Mouse (Mus musculus) heart, adult 8-10 months (tissue): ENCODE results near the gene Gbe1. TPM values are rescaled to one million over a fixed set of nuclear protein-coding genes. Genes with fewer than 3 reads are reported as not detected.

Experiments
- DNase-seq: peaks from one replicate; pipeline ENCODE4 v3.0.0; 2022; ENCODE audit warnings: low spot score
- total RNA-seq, 4 experiments: library from RNA; stranded (reverse); gene quantifications; 2 replicates each; pipeline ENCODE4 v1.2.4; 2022

Gene Gbe1
- 10 to 100 TPM; 47.6 to 53.7 (median 51.1) TPM for total RNA-seq

DNA sequence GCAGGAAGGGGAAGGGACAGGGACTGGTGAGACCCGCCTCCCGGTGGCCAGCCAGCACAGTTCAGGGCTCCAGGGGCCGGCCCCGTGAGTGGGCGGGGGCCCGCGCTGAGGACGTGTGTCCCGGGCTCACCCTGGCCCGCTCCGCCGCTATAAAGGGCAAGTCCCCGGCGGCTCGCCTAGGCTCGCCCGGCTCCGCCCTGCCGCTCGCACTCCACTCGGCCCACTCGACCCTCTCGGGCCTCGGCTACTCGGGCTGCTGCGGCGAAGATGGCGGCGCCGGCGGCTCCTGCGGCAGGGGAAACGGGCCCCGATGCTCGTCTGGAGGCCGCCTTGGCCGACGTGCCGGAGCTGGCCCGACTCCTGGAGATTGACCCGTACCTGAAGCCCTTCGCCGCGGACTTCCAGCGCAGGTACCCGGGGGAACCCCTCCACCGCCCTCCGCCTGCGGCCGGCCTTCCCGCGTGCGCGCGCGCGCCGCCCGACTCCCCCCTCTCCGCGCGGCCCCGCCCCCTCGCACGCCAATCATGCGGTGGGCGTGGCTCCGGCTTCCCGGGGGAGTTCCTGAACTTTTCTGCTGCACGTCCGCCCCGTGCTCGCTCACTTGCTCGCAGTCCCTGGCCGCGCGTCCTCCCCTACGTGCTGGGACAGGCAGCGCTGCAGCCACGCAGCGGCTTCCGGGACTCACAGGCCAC, at the start of gene Gbe1:
Gene Gbe1, plus strand, starts transcription at position 64 of the 692 bp plus-strand sequence.
- DNase-seq = peak; percentile 92

DNA sequence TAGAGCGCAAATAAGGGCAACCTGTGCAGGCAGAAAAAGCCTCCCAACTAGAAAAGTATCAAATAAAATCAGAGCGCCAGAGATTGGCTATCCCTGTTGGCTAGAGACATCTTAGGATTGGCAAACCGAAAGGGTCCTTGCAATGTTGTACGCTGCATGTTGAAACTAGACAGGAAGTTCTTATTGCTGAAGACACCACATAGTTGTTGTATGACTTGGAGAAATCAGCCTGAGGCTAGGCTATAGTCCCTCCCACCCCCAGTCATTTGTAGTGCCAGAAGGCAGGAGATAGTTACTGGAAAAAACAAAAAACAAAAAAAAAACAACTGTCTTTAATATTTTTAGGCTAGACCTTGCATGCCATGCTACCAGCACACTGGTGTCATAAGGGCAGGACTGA, 3.1 kb upstream of the Gbe1 start:
- DNase-seq = no peak

DNA sequence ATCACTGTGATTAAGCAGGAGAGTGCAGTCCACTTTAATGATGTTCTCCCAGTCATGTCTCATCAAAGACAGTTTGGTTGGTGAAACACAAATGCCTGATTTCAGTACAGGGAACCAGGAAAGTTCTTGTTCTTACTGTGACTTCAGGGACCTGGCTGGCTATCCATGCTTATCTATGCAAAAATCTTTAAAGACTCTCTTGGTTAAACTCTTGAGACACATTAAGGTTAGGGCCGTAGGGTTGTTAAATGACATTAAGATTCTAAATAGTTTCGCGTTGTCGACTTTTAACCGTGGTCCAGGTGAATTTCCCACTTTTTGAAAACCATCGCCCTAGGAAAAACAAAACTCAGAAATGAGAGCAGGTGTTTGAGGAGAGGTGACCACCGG, 258 bp upstream of the Gbe1 start:
- DNase-seq = no peak

DNA sequence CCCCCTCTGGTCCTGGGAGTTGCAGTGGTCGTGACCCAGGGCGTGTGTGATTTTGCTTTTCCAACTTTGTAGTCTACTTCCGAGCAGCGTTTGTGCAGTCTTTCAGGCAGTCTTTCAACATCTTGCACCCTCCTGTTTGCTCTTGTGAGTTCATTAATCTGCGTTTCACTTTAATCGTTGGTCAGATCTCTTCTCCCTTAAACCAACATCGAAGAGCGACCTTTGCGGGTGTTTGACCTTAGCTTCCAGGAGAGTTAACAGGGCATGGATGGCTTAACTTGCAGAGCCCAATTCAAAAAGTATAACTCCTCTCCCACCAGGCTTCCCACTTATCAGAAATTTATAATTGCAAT, 805 bp downstream of the Gbe1 start:
- DNase-seq = no peak

DNA sequence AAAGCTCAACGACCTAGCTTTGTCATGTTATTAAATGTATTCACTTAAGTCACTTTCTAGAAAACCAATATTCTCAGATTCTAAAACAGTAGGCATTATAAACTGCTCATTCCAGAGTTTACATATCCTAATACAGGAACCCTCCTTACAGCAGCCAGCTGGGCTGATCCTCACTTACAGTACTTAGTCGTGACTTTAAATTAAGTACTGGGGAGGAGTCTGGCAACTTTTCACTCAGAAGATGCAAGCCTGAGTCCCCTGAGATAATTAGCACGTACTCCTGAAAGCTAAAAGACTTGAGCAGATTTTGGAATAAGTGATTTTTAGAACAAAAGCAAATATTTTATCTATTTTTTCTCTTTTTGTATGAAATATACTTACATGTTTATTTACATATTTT, 1.5 kb downstream of the Gbe1 start:
- DNase-seq = no peak

DNA sequence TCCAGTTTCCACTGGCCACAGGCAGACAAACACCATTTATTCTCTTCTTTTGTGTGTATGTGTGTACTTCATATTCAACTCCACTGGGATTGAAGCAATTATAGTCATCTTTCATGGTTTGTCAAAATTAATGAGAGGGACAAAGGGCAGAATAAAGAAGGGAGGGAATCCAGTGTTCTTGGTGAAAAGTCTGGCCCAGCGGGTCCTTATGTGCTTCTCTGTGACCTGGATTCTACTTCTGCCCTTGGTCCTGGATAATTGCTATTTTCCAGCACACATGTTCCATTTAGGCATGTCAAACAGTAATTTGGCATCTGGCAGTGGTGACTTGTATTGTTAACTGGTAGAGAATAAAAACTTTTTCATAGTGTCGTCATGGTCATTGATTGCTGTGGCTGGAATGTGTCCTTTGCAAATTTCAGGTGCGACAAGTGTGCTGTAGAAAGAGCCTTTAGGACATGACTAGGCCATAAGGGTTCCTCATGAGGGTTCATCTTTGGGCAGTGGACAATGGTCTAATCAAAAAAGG, 2.2 kb downstream of the Gbe1 start:
- DNase-seq = no peak

DNA sequence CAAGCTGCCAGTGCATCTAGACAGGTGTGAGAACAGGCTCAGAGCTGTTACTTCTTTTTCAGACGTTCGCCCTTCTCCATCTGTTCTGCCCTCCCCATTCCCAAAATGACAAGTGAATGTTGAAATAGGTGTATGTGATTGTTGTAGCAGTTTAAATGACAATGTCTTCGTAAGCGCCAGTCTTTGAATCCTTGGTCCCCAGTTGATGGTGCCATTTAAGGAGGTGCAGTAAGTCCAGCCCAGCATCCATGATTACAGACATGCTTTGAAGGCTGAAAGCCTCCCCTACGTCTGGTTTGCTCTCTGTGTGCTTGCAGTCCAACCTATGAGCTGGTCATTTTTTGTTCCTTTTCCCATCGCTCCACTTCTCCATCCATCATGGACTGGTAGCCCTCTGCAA, 5.6 kb downstream of the Gbe1 start:
- no peak for DNase-seq

DNA sequence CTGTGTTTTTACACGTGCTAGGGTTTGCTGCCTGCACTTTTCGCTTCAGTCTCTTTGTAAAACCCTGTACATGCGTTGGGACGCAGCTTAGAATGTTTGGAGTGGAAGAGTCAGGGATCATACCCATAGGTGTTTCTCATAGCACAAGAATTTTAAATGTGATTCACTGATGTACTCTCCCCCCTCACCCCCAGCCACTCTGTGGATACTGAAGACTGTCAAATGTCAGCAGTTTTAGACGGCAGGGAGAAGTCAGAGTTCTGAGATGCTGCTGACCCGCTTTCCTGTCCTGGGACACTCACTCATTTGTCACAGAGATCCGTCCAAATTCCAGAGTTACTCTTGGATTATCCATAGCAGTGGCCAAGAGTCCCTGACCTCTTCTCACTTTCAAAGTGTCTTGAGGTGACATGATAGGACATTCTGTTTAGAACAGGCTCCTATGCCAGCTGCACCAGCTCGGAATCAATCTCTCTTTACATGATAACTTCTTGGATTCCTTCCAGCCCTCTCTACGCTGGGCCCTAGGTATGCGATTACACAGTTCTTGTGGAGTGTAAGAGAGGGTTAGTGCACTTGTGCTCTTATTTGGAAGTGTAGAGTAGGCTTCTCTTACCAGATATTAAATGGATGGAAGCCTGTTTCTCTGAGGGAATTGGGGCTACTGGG, 7.0 kb downstream of the Gbe1 start:
- no peak for DNase-seq

DNA sequence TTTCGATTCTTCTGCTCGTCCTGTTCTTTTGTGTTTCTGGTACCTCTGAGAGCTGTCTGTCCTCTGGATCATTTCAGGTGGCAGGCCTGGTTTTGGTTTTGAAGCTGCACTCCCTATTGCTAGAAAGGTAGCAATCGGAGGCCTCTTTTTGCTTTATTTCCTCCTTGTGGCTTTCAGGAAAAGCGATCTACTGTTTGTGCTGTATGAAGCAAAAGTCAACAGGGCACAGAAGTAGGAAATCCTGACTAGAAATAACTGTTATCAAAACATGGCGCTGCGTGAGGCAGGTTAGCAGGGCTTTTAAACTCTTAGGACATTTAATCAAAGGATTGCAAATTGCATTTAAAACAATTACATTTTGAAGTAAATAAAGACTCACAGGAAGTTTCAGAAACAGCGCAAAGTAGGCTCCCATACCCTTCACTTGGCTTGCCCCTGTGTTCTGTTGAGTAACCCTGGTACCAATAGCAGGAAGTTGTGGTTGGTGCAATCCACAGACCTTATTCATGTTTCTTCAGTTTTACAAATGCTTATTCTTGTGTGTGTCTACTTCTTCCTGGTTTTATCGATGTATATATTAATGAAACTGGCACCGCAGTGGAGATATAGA, 12.7 kb downstream of the Gbe1 start:
- no peak for DNase-seq

DNA sequence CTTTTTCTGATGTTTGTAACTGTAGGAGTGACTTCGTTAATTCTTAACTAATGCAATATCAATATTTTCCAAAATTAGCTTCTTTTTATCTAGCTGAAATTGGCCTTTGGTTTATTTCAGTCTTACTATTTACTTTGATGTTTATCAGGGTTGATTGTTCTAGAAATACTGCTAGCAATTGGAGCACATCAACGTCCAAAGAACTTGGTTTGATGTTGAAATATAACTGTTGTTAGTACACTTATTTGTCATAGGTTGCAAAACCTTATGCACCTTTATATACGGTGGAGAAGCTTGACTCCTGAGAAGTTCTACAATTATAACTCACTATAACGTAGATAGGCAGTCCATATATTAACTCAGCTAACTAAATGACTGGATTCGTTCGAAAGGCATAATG, 14.8 kb downstream of the Gbe1 start:
- no peak for DNase-seq

DNA sequence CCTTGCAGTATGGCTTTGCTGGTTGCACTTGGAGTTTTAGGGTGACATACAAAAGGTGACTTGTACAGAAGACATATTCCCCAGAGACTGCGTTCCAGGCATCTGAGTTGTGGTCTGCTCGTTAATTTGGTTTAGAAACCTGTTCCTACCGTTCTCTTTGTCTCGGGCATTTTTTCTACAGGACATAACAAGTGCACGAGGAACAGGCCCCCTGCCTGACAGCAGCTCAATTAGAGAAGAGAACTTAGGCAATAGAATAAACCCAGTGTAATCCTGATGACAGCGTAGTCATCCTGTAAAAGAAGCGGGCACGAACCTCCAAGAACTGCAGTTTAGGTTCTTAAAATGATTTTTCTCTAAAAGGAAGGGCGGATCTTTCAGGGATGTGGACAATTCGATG, 15.3 kb downstream of the Gbe1 start:
- no peak for DNase-seq

DNA sequence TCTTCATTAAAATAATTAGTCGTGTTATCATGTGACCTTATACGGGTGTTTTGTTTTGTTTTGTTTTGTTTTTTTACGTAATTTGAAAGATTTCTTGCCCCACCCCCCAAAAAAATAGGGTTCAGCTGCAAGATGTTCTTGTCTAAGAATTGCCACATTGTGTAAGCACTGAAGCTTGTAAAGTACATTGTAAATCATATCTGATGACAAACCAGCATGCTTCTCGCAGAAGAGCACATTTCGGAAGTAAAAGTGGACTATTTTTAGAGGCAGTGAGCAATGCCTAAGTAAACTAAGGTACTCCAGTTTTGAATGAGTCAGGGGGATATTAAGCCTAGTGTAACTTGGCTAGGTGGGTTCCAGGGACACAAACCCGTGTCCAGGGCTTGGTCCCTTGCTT, 15.7 kb downstream of the Gbe1 start:
- no peak for DNase-seq

DNA sequence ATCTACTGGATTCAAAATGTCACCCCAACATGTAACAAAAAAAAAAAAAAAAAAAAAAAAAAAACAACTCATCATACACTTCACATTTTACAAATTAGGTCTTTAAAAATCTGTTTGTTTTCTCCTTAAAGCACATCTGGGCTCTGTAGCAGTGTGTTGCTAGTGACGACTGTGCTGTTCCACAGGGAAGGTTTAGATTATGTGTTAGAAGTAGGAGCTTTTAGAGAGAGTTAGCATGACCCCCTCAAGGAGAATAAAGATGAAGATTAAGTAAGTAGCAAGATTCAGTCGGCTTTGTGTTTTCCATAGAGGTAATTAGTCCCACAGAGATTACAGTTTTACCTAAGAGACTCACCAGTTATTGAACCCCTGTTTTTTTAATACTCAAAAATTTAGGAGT, 16.3 kb downstream of the Gbe1 start:
- no peak for DNase-seq

DNA sequence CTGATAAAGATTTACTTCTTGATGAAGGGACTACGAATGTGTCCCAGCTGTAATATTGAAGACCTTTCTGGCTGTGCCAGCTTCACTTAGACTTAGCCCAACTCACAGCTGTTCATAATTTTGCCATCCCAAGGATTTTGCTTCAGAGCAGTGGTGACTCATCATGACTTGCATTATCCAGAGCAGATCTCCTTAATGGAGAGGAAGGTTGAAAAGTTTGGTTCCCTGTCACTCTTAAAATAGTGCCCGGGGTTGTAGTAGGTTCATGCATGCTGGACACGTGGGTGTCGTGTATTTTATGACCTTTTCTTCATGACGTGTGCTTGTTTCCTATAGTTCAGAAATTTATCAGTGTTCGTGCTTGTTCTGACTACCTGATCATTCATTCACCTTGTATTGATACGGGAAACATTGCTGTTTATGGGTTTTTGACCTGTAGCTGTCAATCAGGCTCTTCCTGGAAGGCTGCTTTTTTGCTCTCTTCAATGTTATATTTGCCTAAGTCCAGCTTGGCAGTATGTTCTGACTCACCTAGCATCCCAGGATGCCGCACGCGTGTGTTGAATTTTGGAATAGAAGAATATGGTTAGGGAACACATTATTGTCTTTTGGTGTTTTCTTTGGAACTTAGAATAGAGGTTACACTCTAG, 17.0 kb downstream of the Gbe1 start:
- no peak for DNase-seq

DNA sequence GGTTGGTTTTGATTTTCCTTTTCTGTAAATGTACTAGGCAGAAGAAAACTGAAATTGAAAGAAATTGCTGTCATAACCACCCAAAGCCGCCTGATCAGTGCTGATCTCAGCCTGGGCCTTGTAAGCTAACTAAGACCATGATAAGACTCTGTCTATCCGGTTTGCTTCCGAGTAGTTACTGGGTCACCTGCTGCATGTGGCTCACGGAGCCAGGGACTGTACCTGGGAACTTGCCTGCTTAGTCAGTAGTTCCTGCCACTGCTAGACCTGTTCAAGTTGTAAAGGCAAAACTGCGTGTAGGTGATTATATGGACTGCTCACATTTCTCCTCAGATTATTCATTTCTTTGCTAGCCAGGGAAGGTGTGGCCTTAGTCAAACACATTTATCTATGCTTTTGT, 21.1 kb downstream of the Gbe1 start:
- DNase-seq = no peak

DNA sequence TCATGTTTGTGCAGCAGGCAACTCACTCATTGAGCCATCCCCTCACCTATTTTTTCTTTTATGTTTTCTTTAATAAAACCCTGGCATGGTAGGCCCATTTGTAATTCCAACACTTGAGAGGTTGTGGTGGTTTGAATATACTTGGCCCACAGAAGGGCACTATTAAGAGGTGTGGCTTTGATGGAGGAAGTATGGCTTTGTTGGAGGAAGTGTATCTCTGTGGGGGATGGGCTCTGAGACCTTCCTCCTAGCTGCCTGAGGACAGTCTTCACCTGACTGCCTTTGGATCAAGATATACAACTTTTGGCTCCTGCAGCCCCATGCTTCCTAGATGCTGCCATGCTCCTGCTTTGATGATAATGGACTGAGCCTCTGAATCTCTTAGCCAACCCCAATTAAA, 21.7 kb downstream of the Gbe1 start:
- DNase-seq = no peak

DNA sequence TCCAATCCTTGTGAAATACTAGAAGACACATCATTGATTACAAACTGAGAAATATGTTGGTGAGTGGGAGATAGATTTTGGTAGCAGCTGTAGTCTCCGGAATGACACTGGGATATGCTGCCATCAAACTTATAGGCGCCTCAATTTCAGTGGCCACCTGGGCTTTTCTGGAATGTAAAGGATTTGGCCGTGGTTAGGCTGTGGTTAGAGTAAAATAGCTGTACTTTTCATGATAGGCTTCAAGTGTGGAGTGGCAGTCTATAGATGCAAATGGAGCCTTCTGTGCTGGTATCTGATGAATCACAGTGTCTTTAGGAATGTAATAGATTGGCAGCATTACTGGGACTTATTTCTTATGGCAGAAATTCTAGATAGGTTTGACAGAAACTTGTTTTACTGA, 23.9 kb downstream of the Gbe1 start:
- DNase-seq = no peak

DNA sequence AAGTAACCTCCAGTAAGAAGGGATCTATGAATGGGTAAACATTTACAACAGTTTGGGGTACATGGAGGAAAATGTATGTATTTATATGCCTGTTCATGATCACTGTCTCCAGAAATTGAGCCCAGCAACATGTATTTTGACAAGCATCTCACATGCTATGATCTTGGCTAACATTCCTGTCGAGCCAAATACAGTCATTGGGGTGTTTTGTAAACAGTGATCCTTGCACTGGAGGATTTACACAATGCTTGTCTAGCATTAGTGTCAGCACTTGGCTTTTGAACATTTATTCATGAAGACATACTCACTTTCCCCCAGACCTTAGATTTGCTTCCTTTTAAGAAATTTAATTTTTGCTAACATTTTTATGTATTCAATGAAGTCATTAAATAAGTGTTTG, 30.7 kb downstream of the Gbe1 start:
- DNase-seq = no peak

DNA sequence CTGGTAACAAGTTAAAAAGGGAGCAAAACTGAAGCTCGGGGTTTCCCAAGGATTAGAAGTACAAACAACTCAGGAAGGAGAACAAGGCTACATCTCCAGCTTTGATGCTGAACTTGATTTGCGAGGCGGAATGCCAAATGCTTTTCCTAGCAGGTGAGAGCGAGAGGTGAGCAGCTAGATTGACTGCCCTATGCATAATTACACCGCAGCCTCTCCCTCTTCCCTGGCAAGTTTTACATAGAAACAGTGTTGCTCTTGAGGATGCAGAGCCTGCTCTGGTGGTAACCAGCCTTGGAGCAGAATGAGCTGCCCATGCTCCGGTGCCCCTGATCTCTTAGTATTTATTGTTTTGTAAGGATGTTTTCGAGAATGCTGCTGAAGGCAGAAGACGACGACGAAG, 31.9 kb downstream of the Gbe1 start:
- no peak for DNase-seq

DNA sequence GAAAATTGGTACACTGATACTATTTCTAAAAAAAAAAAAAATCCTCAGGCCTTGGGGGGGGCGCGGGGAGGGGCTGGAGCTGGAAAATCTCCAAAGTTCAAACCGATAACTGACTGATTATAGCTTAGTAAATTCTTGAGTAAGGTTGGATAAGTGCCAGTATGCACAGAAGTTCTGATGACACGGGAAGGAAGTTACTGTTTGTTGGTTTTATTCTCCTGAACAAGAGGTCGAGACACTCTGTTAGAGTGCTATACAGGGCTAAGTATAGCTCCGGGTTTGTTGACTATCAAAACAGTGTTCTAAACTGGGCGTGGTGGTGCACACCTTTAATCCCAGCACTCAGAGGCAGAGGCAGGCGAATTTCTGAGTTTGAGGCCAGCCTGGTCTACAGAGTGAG, 36.3 kb downstream of the Gbe1 start:
- DNase-seq = no peak

DNA sequence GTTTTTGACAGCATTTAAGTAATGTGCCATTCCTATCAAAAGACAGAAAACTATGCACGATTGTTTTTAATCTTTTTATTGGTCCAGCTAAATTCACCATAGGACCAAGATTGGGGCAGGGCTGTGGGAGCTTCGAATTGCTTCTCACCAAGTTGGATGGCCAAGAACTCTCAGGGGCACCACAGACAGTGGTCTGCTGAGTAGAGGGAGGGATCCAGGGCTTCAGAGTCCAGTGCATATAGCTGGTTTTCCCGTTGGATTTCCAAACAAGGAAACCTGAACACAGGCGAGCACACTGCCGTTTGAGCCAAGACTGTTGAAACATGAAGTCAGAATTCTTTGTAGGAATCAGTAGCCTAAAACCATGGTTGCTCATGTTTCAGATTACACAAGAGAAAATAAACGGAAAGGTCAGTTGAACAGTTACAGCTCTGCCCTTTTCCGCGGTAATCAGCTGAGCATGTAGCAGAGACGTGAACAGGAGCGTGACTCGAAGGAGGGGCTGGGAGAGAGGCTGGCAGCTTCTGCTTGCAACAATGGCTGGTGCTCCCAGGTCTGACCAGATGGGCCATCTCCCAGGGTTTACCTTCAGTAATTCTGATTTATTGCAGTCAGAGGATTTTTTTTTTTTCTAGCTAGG, 38.0 kb downstream of the Gbe1 start:
- peak; percentile 11 for DNase-seq

DNA sequence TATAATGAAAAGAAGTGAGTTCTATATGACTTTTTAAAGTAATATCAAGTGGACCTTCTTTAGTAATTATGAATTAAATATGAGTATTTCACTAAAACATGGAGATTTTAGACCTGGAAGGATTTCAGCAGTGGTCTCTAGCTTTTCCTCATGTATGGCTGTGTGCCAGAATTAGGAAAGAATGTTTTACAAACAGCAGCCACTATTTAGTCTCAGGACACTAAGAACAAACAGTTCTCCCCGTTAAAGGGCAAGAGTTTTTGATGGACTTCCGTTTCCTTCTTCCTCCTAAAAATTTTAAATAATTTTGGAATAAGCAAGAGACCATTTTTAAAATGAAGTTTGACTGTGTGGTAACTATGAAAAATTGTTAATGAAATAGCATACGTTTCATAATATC, 38.8 kb downstream of the Gbe1 start:
- no peak for DNase-seq
